Mouse (Mus musculus) heart, embryonic 13.5 days (tissue): ENCODE measurements around the gene Gata5. TPM values are rescaled to one million over a fixed set of nuclear protein-coding genes. Genes with fewer than 3 reads are reported as not detected.

Source experiments
- ATAC-seq: fragments of 200-750 bp; cut with Nextera tagmentation; 2 replicates; pipeline ENCODE4 v1.8.0; 2017; ENCODE audit warnings: moderate TSS enrichment; ENCODE audit not compliant: insufficient number of reproducible peaks, low FRiP score, low TSS enrichment; ENCODE audit errors: extremely low read depth
- H3K27ac ChIP-seq: fragments of 300-500 bp; sonication (generic); replicated peaks from 2 replicates; pipeline ENCODE4 v1.5.1; 2015; ENCODE audit warnings: moderate library complexity, mild to moderate bottlenecking, inconsistent platforms
- H3K27me3 ChIP-seq: fragments of 300-500 bp; sonication (generic); replicated peaks from 2 replicates; pipeline ENCODE4 v1.6.1; 2015; ENCODE audit warnings: mild to moderate bottlenecking, inconsistent platforms
- H3K36me3 ChIP-seq: fragments of 300-500 bp; sonication (generic); 2 replicates; pipeline ENCODE4 v1.6.1; 2015; ENCODE audit warnings: mild to moderate bottlenecking, inconsistent platforms
- H3K4me1 ChIP-seq: fragments of 300-500 bp; sonication (generic); 2 replicates; pipeline ENCODE4 v1.6.1; 2015; ENCODE audit warnings: inconsistent platforms
- H3K4me2 ChIP-seq: fragments of 300-500 bp; sonication (generic); 2 replicates; pipeline ENCODE4 v1.6.1; 2015; ENCODE audit warnings: inconsistent platforms, mild to moderate bottlenecking, moderate library complexity
- H3K4me3 ChIP-seq: fragments of 300-500 bp; sonication (generic); 2 replicates; pipeline ENCODE4 v1.5.1; 2015; ENCODE audit warnings: moderate library complexity, mild to moderate bottlenecking, inconsistent platforms
- H3K9ac ChIP-seq: fragments of 300-500 bp; sonication (generic); 2 replicates; pipeline ENCODE4 v1.6.1; 2015; ENCODE audit warnings: inconsistent platforms, mild to moderate bottlenecking, moderate library complexity
- H3K9me3 ChIP-seq: fragments of 300-500 bp; sonication (generic); 2 replicates; pipeline ENCODE4 v1.6.1; 2016; ENCODE audit warnings: inconsistent platforms
- WGBS: fragments of 180-500 bp; shearing (Covaris S2); methylation state at CpG from one replicate; pipeline ENCODE4 v1.1.7; 2015; ENCODE audit warnings: mixed read lengths; 5-methylcytosine and 5-hydroxymethylcytosine counted together
- polyA plus RNA-seq: library from polyadenylated mRNA; unstranded; fragments of >200 nt; fragmentation: Nextera tagmentation; extraction: Ambion mirVana; gene quantifications from 2 replicates; pipeline ENCODE4 v1.2.1, GENCODE M21; 2015

Gene Gata5
- polyA plus RNA-seq, result 11.8 and 14.7 TPM in 2 replicates

- peaks cover 83% of the 10 kb centered on the region for H3K4me1 ChIP-seq
- 0% methylated on average over 32 of the region's 33 CpGs for WGBS
These were observed at the start of gene Gata5 for GRCm38 (mm10) chr2:180334551-180334986. Gene Gata5 (minus strand): TSS chr2:180334699.

DNA sequence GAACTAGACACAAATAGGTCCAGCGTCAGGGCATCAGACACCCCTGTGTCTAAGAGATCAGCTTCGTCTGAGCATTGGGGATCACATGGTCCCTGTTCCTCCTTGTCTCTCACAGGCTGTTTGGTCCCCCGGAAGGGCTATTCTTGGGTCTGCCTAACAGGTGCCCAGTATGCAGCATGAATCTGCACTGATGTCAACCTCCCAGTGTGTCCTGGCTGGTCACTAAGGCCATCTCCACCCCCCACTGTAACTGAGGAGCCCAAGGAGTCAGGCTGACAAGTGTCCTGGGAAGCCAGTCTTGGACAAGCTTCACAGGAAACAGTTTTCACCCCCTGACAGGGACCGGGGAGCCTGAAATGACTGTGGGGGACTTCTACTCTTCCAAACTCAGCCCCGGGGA is 42.2 kb upstream of the Gata5 start:
- WGBS, result 64% methylated on average over 5 of the region's 5 CpGs
- Histone ChIP-seq H3K27me3 (no peaks in the 10 kb centered on the region), H3K4me2 (no peak overlapping the region), H3K9ac (no peak overlapping the region), H3K27ac (no peak overlapping the region), H3K36me3 (no peaks in the 10 kb centered on the region), H3K9me3 (no peaks in the 10 kb centered on the region), H3K4me1 (peaks cover 6% of the 10 kb centered on the region), H3K4me3 (no peak overlapping the region)
- no peak for ATAC-seq

More at GRCm38 (mm10) chr2:180334551-180334986, at the start of gene Gata5:
- H3K9ac ChIP-seq, result peak within 1 kb of the TSS; percentile 98
- peak within 1 kb of the TSS; percentile 94 for H3K27ac ChIP-seq
- peak within 1 kb of the TSS; percentile 91 for H3K4me2 ChIP-seq
- peak; percentile 73; the same call in 1 of the 2 replicates for ATAC-seq
- no peaks in the 10 kb centered on the region for H3K9me3 ChIP-seq
- peak within 1 kb of the TSS; percentile 81 for H3K4me3 ChIP-seq
- H3K27me3 ChIP-seq, result no peaks in the 10 kb centered on the region
- H3K36me3 ChIP-seq, result peaks cover 7% of the 10 kb centered on the region

DNA sequence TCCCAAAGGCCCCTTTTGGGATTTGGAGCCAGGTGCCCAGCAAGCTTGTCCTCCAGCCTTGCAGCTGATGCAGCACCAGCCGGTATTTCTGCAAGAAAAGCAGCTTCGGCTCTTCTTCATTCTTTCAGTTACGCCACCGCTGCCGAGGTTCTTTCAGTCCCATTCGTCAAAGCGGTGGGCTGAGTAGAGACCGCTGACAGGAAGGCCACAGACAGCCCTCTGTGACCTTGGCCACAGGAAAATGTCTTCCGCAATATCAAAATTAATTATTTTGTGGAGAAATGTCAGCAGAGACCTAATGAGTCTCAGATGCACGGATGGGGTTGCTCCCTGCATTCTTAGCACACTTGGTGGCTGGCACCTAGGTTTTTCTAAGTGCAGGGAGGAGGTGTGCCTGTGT is 38.8 kb upstream of the Gata5 start:
- H3K4me3 ChIP-seq, result no peak overlapping the region
- no peaks in the 10 kb centered on the region for H3K27me3 ChIP-seq
- no peak overlapping the region for H3K9ac ChIP-seq
- no peak overlapping the region for H3K4me2 ChIP-seq
- H3K4me1 ChIP-seq, result peaks cover 10% of the 10 kb centered on the region
- ATAC-seq, result no peak
- WGBS, result 73% methylated on average over 10 of the region's 10 CpGs
- H3K27ac ChIP-seq, result no peak overlapping the region
- no peaks in the 10 kb centered on the region for H3K9me3 ChIP-seq
- H3K36me3 ChIP-seq, result no peaks in the 10 kb centered on the region

DNA sequence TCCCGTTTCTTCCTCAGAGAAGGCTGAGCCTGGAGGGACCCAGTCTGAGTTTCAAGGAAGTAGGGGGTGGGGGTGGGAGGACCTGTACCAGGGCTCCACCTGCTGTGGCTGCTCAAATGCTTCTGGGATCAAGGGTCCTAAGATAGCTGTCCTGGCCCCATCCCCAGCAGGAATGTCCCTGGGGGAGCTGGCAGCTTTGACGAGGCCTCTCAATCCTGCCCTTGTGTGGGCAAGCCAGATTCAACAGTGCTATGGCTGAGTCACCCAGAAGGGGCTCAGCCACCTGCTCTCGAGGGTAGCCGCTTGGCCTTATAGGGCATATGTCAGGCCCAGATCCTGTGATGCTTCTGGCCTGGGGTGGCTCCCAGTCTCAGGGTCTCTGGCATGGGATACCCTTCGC is 33.9 kb upstream of the Gata5 start:
- no peak overlapping the region for H3K4me2 ChIP-seq
- H3K9me3 ChIP-seq, result no peaks in the 10 kb centered on the region
- 62% methylated on average over 5 of the region's 5 CpGs for WGBS
- no peaks in the 10 kb centered on the region for H3K36me3 ChIP-seq
- no peak for ATAC-seq
- H3K27ac ChIP-seq, result no peak overlapping the region
- H3K4me1 ChIP-seq, result peaks cover 15% of the 10 kb centered on the region
- H3K27me3 ChIP-seq, result no peaks in the 10 kb centered on the region
- no peak overlapping the region for H3K9ac ChIP-seq
- H3K4me3 ChIP-seq, result no peak overlapping the region

DNA sequence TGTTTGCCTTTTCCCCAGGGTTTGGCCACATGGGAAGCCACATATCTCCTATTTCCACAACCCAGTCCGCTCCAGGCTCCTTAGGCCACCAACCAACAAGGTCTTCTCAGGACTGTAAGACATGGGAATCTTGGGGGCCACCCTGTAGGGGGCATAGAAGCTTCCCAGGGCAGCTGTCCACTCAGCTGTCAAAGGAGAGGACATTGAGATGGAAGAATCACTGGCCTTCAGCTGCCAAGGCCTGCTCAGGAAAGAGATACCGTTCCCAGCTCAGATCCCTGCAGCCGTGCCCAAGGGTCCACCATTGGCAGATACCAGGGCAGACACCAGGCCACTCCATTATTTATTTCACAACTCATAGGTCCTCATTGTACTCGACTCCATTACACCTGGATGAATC is 32.9 kb upstream of the Gata5 start:
- Histone ChIP-seq H3K36me3 (no peaks in the 10 kb centered on the region), H3K27ac (no peak overlapping the region), H3K4me2 (no peak overlapping the region), H3K27me3 (no peaks in the 10 kb centered on the region), H3K9ac (no peak overlapping the region), H3K4me1 (peaks cover 25% of the 10 kb centered on the region), H3K9me3 (no peaks in the 10 kb centered on the region), H3K4me3 (no peak overlapping the region)
- no peak for ATAC-seq
- 77% methylated on average over 4 of the region's 4 CpGs for WGBS

- Histone ChIP-seq H3K4me2 (no peak overlapping the region), H3K9ac (peak overlapping the region; percentile 45), H3K9me3 (no peaks in the 10 kb centered on the region), H3K27me3 (no peaks in the 10 kb centered on the region), H3K4me1 (peaks cover 43% of the 10 kb centered on the region), H3K27ac (peak overlapping the region; percentile 81), H3K4me3 (no peak overlapping the region), H3K36me3 (no peaks in the 10 kb centered on the region)
- ATAC-seq, result no peak
- WGBS, result 49% methylated on average over 3 of the region's 3 CpGs
These were observed 28.9 kb upstream of the Gata5 start for GRCm38 (mm10) chr2:180363434-180363720.

GRCm38 (mm10) chr2:180362585-180363433 is 28.3 kb upstream of the Gata5 start:
- peak overlapping the region; percentile 81 for H3K27ac ChIP-seq
- 32% methylated on average over 7 of the region's 7 CpGs for WGBS
- H3K4me2 ChIP-seq, result no peak overlapping the region
- H3K36me3 ChIP-seq, result no peaks in the 10 kb centered on the region
- no peaks in the 10 kb centered on the region for H3K9me3 ChIP-seq
- H3K9ac ChIP-seq, result peak overlapping the region; percentile 45
- 0 out of 2 replicates have a peak, but pooled peaks have one; percentile 34 for ATAC-seq
- H3K4me1 ChIP-seq, result peaks cover 38% of the 10 kb centered on the region
- H3K4me3 ChIP-seq, result no peak overlapping the region
- H3K27me3 ChIP-seq, result no peaks in the 10 kb centered on the region

GRCm38 (mm10) chr2:180359062-180359461 is 24.6 kb upstream of the Gata5 start:
- peak; percentile 43; the same call in 1 of the 2 replicates for ATAC-seq
- H3K4me1 ChIP-seq, result peaks cover 52% of the 10 kb centered on the region
- H3K27me3 ChIP-seq, result peaks cover 1% of the 10 kb centered on the region; the same call in 1 of the 2 replicates
- H3K27ac ChIP-seq, result no peak overlapping the region
- H3K4me2 ChIP-seq, result no peak overlapping the region
- H3K9me3 ChIP-seq, result no peaks in the 10 kb centered on the region
- H3K9ac ChIP-seq, result peak overlapping the region; percentile 44
- no peaks in the 10 kb centered on the region for H3K36me3 ChIP-seq
- WGBS, result 2% methylated on average over 4 of the region's 4 CpGs
- no peak overlapping the region for H3K4me3 ChIP-seq

- Histone ChIP-seq H3K9ac (no peak overlapping the region), H3K36me3 (no peaks in the 10 kb centered on the region), H3K27me3 (peaks cover 6% of the 10 kb centered on the region; the same call in 1 of the 2 replicates), H3K4me1 (peaks cover 23% of the 10 kb centered on the region), H3K9me3 (no peaks in the 10 kb centered on the region), H3K4me2 (0 out of 2 replicates have a peak overlapping the region, but pooled peaks have one; percentile 16), H3K27ac (no peak overlapping the region), H3K4me3 (no peak overlapping the region)
- 41% methylated on average over 20 of the region's 20 CpGs for WGBS
- ATAC-seq, result no peak
These were observed 18.8 kb upstream of the Gata5 start for GRCm38 (mm10) chr2:180353338-180353737.

GRCm38 (mm10) chr2:180350700-180351099 is 16.2 kb upstream of the Gata5 start:
- no peaks in the 10 kb centered on the region for H3K36me3 ChIP-seq
- peaks cover 36% of the 10 kb centered on the region for H3K4me1 ChIP-seq
- H3K27ac ChIP-seq, result no peak overlapping the region
- 65% methylated on average over 2 of the region's 2 CpGs for WGBS
- H3K27me3 ChIP-seq, result peaks cover 6% of the 10 kb centered on the region; the same call in 1 of the 2 replicates
- no peaks in the 10 kb centered on the region for H3K9me3 ChIP-seq
- H3K9ac ChIP-seq, result no peak overlapping the region
- no peak overlapping the region for H3K4me3 ChIP-seq
- no peak overlapping the region for H3K4me2 ChIP-seq
- ATAC-seq, result no peak

DNA sequence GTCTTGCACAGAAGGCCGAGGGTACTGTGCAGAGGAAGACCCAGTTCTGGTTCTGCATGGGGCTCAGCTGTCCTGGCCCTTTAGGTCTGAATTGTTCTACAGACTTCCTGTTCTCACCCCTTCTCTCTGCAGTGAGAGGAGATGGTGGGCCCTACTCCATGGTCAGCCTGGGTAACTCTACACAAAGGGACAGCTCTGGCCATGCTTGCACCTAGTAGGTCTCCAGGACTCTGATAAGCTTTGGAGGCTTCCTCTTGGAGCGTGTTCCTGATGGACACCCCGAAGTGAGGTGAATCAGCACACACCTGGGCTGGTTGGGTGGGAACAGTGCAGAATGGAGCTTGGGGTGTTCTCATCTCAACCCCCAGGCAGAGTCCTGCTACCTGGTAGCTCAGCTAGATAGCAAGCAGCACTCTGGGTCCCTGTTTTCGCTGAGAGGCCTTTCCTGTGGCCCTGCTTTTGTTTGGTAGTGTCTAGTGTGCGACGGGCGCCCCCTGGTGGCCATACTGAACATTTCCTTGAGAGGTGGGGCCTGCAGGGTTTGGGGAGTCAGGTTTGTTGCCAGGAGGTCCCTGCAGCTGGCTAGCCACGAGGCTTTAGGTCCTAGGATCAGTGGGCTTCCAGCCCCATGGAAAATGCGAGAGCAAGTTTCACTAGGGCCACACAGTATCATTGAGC is 12.5 kb upstream of the Gata5 start:
- no peak overlapping the region for H3K4me2 ChIP-seq
- ATAC-seq, result peak; percentile 40; the same call in 1 of the 2 replicates
- H3K4me3 ChIP-seq, result no peak overlapping the region
- WGBS, result 24% methylated on average over 9 of the region's 9 CpGs
- H3K4me1 ChIP-seq, result peaks cover 49% of the 10 kb centered on the region
- H3K9ac ChIP-seq, result peak overlapping the region; percentile 61
- H3K27ac ChIP-seq, result peak overlapping the region; percentile 59; the same call in 1 of the 2 replicates
- no peaks in the 10 kb centered on the region for H3K9me3 ChIP-seq
- no peaks in the 10 kb centered on the region for H3K36me3 ChIP-seq
- H3K27me3 ChIP-seq, result no peaks in the 10 kb centered on the region
